Mouse (Mus musculus): ENCODE results near the gene Nudt11. TPM values are rescaled to one million over a fixed set of nuclear protein-coding genes. Genes with fewer than 3 reads are reported as not detected.

Nudt11 gene
- polyA plus RNA-seq, 1 experiment from 2014 or later = 0.05 TPM

DNA sequence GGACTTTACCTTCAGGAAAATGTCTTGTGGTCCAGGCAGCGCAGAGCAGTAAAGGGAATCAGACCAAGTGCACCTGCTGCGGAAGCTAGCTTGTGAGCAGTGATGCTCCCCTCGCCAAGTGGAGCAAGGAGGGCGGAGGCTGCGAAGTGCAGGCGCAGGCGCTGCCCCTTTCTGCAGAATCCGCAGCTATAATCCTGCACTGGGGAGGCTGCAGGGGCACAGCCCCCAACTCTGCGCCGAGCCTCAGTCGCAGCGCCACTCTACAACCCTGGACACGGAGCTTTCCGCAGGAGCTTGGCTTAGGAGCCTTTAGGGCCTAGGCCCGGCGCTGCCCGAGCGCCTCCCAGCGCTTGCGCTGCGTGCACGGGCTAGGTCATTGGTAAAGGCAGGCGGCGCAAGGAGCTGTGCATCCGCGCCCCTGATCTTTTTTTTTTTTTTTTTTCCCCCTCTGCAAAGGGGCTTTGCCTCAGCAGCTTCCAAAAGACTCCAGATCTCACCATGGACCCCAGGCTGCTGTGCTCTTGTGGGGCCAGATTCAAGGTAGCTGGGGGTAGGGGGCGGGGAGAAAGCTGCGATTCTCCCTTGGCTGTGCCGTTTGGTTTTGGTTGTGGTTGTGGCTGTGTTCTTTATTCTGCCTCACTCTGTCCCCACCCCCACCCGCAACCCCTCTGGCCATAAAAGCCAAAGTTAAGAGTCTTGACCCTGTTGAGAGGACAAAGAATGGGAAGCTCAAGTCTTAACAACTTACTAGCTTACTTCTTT lies 44.9 kb downstream of the Nudt11 start:
- DNase-seq = no peak
- TF ChIP-seq CTCF (IDR thresholded peaks at IDR 0.05; ENCODE audit: low read depth) (no peak), EP300 (IDR thresholded peaks at IDR 0.05; ENCODE audit: low read depth) (no peak)
- no peaks in the 10 kb centered on the region for H3K9me3 ChIP-seq (ENCODE audit: low read length)
- H3K36me3 ChIP-seq (replicated peaks; ENCODE audit: insufficient read depth, low read length) = no peaks in the 10 kb centered on the region
- no peaks in the 10 kb centered on the region for H3K4me1 ChIP-seq (ENCODE audit: insufficient read depth)
- no peak overlapping the region for H3K9ac ChIP-seq (replicated peaks)
- H3K27me3 ChIP-seq (ENCODE audit: insufficient read depth, low read length) = 0 out of 2 replicates have a peak, but pooled peaks cover 8% of the 10 kb centered on the region
- ATAC-seq = no peak
- WGBS (ENCODE audit: insufficient replicate concordance) = 12% methylated on average over 30 of the region's 30 CpGs
- H3K4me2 ChIP-seq (ENCODE audit: low read depth, low read length) = no peak overlapping the region
- H3K4me3 ChIP-seq (ENCODE audit: low read depth, low read length) = no peak overlapping the region
- no peak overlapping the region for H3K27ac ChIP-seq (ENCODE audit: low read depth)

Small RNA genes within 50 kb of the gene (microRNA-seq; reads per million reads assigned to microRNA genes)
- not detected for gene Gm27360

Other genes starting within 250 kb of the Nudt11 start
- gene AU022751, start 36.0 kb downstream of the Nudt11 start, polyA plus RNA-seq (2015; fragmentation: Nextera tagmentation; extraction: Ambion mirVana) = not detected in 2 replicates
- gene Nudt10, start 125.6 kb downstream of the Nudt11 start, polyA plus RNA-seq (2015; fragmentation: Nextera tagmentation; extraction: Ambion mirVana) = 0.06 TPM in 1 of 2 replicates, not detected in the other